Mouse (Mus musculus) testis, postnatal 14 days (tissue): Measurements from ENCODE around the gene Zfyve21.
A peak's percentile ranks its signal among the peaks of the same experiment; 100 is the strongest.

Source experiments
- DNase-seq: peaks from one replicate; pipeline ENCODE4 v3.0.0; 2021; ENCODE audit warnings: low spot score

Gene Zfyve21

GRCm38 (mm10) chr12:111813766-111814617, at the start of gene Zfyve21, which contains the start of gene Xrcc3:
Gene Zfyve21, plus strand, starts transcription at chr12:111814170.
Gene Xrcc3, minus strand, starts transcription at chr12:111813873.
- DNase-seq, result peak; percentile 99

GRCm38 (mm10) chr12:111766313-111767236, 47.4 kb upstream of the Zfyve21 start:
- no peak for DNase-seq

- DNase-seq, result no peak
These were observed 45.5 kb upstream of the Zfyve21 start for GRCm38 (mm10) chr12:111768322-111768928.

- no peak for DNase-seq
These were observed 44.7 kb upstream of the Zfyve21 start for GRCm38 (mm10) chr12:111769306-111769705.

GRCm38 (mm10) chr12:111769816-111770577, 44.0 kb upstream of the Zfyve21 start:
- no peak for DNase-seq

- no peak for DNase-seq
These were observed 43.3 kb upstream of the Zfyve21 start for GRCm38 (mm10) chr12:111770651-111771050.

GRCm38 (mm10) chr12:111774156-111774555, 39.8 kb upstream of the Zfyve21 start:
- DNase-seq, result no peak

- DNase-seq, result no peak
These were observed 39.1 kb upstream of the Zfyve21 start for GRCm38 (mm10) chr12:111774845-111775244.

- DNase-seq, result no peak
These were observed 36.1 kb upstream of the Zfyve21 start for GRCm38 (mm10) chr12:111777919-111778318.

GRCm38 (mm10) chr12:111779544-111779943, 34.4 kb upstream of the Zfyve21 start:
- DNase-seq, result no peak

GRCm38 (mm10) chr12:111785174-111785573, 28.8 kb upstream of the Zfyve21 start:
- DNase-seq, result no peak

GRCm38 (mm10) chr12:111787015-111787414, 27.0 kb upstream of the Zfyve21 start:
- no peak for DNase-seq

GRCm38 (mm10) chr12:111790090-111790489, 23.9 kb upstream of the Zfyve21 start:
- DNase-seq, result no peak

- no peak for DNase-seq
These were observed 23.3 kb upstream of the Zfyve21 start for GRCm38 (mm10) chr12:111790631-111791030.

GRCm38 (mm10) chr12:111791474-111792104, 22.4 kb upstream of the Zfyve21 start:
- DNase-seq, result no peak

- DNase-seq, result no peak
These were observed 19.9 kb upstream of the Zfyve21 start for GRCm38 (mm10) chr12:111794102-111794501.

GRCm38 (mm10) chr12:111794526-111795179, 19.3 kb upstream of the Zfyve21 start:
- no peak for DNase-seq

GRCm38 (mm10) chr12:111795180-111795895, 18.6 kb upstream of the Zfyve21 start:
- no peak for DNase-seq

GRCm38 (mm10) chr12:111797251-111797650, 16.7 kb upstream of the Zfyve21 start:
- DNase-seq, result no peak

- DNase-seq, result no peak
These were observed 15.5 kb upstream of the Zfyve21 start for GRCm38 (mm10) chr12:111798493-111798892.
